Mouse (Mus musculus): ENCODE data around the gene Enpp3. TPM values are rescaled to one million over a fixed set of nuclear protein-coding genes. Genes with fewer than 3 reads are reported as not detected.

The Enpp3 gene
- 43.2 and 96.9 TPM in 2 replicates for total RNA-seq (2012; rRNA removed)

- TF ChIP-seq MAFK (IDR thresholded peaks at IDR 0.05; ENCODE audit: insufficient read depth, low read depth, low read length) (no peak), ZC3H11A (IDR thresholded peaks at IDR 0.05; ENCODE audit: borderline replicate concordance, low read depth, low read length) (no peak), HCFC1 (IDR thresholded peaks at IDR 0.05; ENCODE audit: borderline replicate concordance, insufficient read depth, low read length) (no peak), CHD2 (IDR thresholded peaks at IDR 0.05; ENCODE audit: low read depth, low read length) (no peak), ZNF384 (IDR thresholded peaks at IDR 0.05; ENCODE audit: low read depth, low read length) (no peak)
- 0 out of 2 replicates have a peak, but pooled peaks cover 2% of the 10 kb centered on the region for H3K9me3 ChIP-seq (ENCODE audit: control insufficient read depth, insufficient read depth, low read depth, low read length)
- no peak within 1 kb of the TSS for H3K4me3 ChIP-seq (ENCODE audit: insufficient read depth in 1 of 2, low read depth in 1 of 2, low read length in 2 of 2, poor library complexity in 1 of 2, severe bottlenecking in 1 of 2)
- no peak within 1 kb of the TSS for H3K9ac ChIP-seq (ENCODE audit: insufficient read depth, low read depth, low read length, poor library complexity, severe bottlenecking)
- DNase-seq (ENCODE audit: low read depth, low spot score), result no peak
- in situ Hi-C loops (cut with MboI; ENCODE audit: low sequenced_read_pairs in 2 of 2, unreplicated experiment in 2 of 2), result no loop called here
- H3K4me1 ChIP-seq (ENCODE audit: control insufficient read depth in 2 of 2, insufficient read depth in 2 of 2, low read length in 2 of 2, poor library complexity in 1 of 2), result peaks cover 0 to 3% of the 10 kb centered on the region in 2 experiments; a peak in 1 of 4 replicates
- H3K27ac ChIP-seq (ENCODE audit: insufficient read depth, low read depth, low read length, poor library complexity, severe bottlenecking), result no peak within 1 kb of the TSS; the same call in 1 of the 2 replicates
- H3K36me3 ChIP-seq (ENCODE audit: control insufficient read depth, insufficient read depth, low read length, poor library complexity, severe bottlenecking), result no peaks in the 10 kb centered on the region
Measured at GRCm38 (mm10) chr10:24842676-24843075, at the start of gene Enpp3. TSS of gene Enpp3 (minus strand) at chr10:24842823.

- Histone ChIP-seq H3K4me3 (ENCODE audit: insufficient read depth in 1 of 2, low read depth in 1 of 2, low read length in 2 of 2, poor library complexity in 1 of 2, severe bottlenecking in 1 of 2) (no peak overlapping the region), H3K9me3 (ENCODE audit: control insufficient read depth, insufficient read depth, low read depth, low read length) (no peaks in the 10 kb centered on the region), H3K9ac (ENCODE audit: insufficient read depth, low read depth, low read length, poor library complexity, severe bottlenecking) (no peak overlapping the region), H3K36me3 (ENCODE audit: control insufficient read depth, insufficient read depth, low read length, poor library complexity, severe bottlenecking) (peaks cover 26% of the 10 kb centered on the region), H3K4me1 (ENCODE audit: control insufficient read depth in 2 of 2, insufficient read depth in 2 of 2, low read length in 2 of 2, poor library complexity in 1 of 2) (no peaks in the 10 kb centered on the region), H3K27ac (ENCODE audit: insufficient read depth, low read depth, low read length, poor library complexity, severe bottlenecking) (no peak overlapping the region)
- TF ChIP-seq ZNF384 (IDR thresholded peaks at IDR 0.05; ENCODE audit: low read depth, low read length) (no peak), HCFC1 (IDR thresholded peaks at IDR 0.05; ENCODE audit: borderline replicate concordance, insufficient read depth, low read length) (no peak), CHD2 (IDR thresholded peaks at IDR 0.05; ENCODE audit: low read depth, low read length) (no peak), ZC3H11A (IDR thresholded peaks at IDR 0.05; ENCODE audit: borderline replicate concordance, low read depth, low read length) (no peak), MAFK (IDR thresholded peaks at IDR 0.05; ENCODE audit: insufficient read depth, low read depth, low read length) (no peak)
- no peak for DNase-seq (ENCODE audit: low read depth, low spot score)
- in situ Hi-C loops (cut with MboI; ENCODE audit: low sequenced_read_pairs in 2 of 2, unreplicated experiment in 2 of 2), result no loop called here
Measured at GRCm38 (mm10) chr10:24888343-24888742, 45.7 kb upstream of the Enpp3 start.

GRCm38 (mm10) chr10:24886008-24886407 lies 43.4 kb upstream of the Enpp3 start:
- TF ChIP-seq ZNF384 (IDR thresholded peaks at IDR 0.05; ENCODE audit: low read depth, low read length) (no peak), ZC3H11A (IDR thresholded peaks at IDR 0.05; ENCODE audit: borderline replicate concordance, low read depth, low read length) (no peak), MAFK (IDR thresholded peaks at IDR 0.05; ENCODE audit: insufficient read depth, low read depth, low read length) (no peak), CHD2 (IDR thresholded peaks at IDR 0.05; ENCODE audit: low read depth, low read length) (no peak), HCFC1 (IDR thresholded peaks at IDR 0.05; ENCODE audit: borderline replicate concordance, insufficient read depth, low read length) (no peak)
- DNase-seq (ENCODE audit: low read depth, low spot score), result peak; percentile 38
- in situ Hi-C loops (cut with MboI; ENCODE audit: low sequenced_read_pairs in 2 of 2, unreplicated experiment in 2 of 2), result no loop called here
- Histone ChIP-seq H3K27ac (ENCODE audit: insufficient read depth, low read depth, low read length, poor library complexity, severe bottlenecking) (no peak overlapping the region), H3K4me3 (ENCODE audit: insufficient read depth in 1 of 2, low read depth in 1 of 2, low read length in 2 of 2, poor library complexity in 1 of 2, severe bottlenecking in 1 of 2) (no peak overlapping the region), H3K9me3 (ENCODE audit: control insufficient read depth, insufficient read depth, low read depth, low read length) (no peaks in the 10 kb centered on the region), H3K4me1 (ENCODE audit: control insufficient read depth in 2 of 2, insufficient read depth in 2 of 2, low read length in 2 of 2, poor library complexity in 1 of 2) (no peaks in the 10 kb centered on the region), H3K9ac (ENCODE audit: insufficient read depth, low read depth, low read length, poor library complexity, severe bottlenecking) (no peak overlapping the region), H3K36me3 (ENCODE audit: control insufficient read depth, insufficient read depth, low read length, poor library complexity, severe bottlenecking) (peaks cover 27% of the 10 kb centered on the region)

GRCm38 (mm10) chr10:24873624-24874023 lies 31.0 kb upstream of the Enpp3 start:
- Histone ChIP-seq H3K4me1 (ENCODE audit: control insufficient read depth in 2 of 2, insufficient read depth in 2 of 2, low read length in 2 of 2, poor library complexity in 1 of 2) (0 out of 4 replicates have a peak, but pooled peaks cover 0 to 1% of the 10 kb centered on the region in 2 experiments), H3K9me3 (ENCODE audit: control insufficient read depth, insufficient read depth, low read depth, low read length) (no peaks in the 10 kb centered on the region), H3K36me3 (ENCODE audit: control insufficient read depth, insufficient read depth, low read length, poor library complexity, severe bottlenecking) (peaks cover 30% of the 10 kb centered on the region), H3K9ac (ENCODE audit: insufficient read depth, low read depth, low read length, poor library complexity, severe bottlenecking) (no peak overlapping the region), H3K27ac (ENCODE audit: insufficient read depth, low read depth, low read length, poor library complexity, severe bottlenecking) (no peak overlapping the region), H3K4me3 (ENCODE audit: insufficient read depth in 1 of 2, low read depth in 1 of 2, low read length in 2 of 2, poor library complexity in 1 of 2, severe bottlenecking in 1 of 2) (no peak overlapping the region)
- DNase-seq (ENCODE audit: low read depth, low spot score), result no peak
- in situ Hi-C loops (cut with MboI; ENCODE audit: low sequenced_read_pairs in 2 of 2, unreplicated experiment in 2 of 2), result no loop called here
- TF ChIP-seq ZC3H11A (IDR thresholded peaks at IDR 0.05; ENCODE audit: borderline replicate concordance, low read depth, low read length), result peak; percentile 23; the same call in 1 of the 2 replicates
- no peak for TF ChIP-seq HCFC1 (IDR thresholded peaks at IDR 0.05; ENCODE audit: borderline replicate concordance, insufficient read depth, low read length)

Measured in ES-E14 (cell line).